Mouse (Mus musculus): Measurements from ENCODE around the gene Mylk3.
A peak's percentile ranks its signal among the peaks of the same experiment; 100 is the strongest.

- TF ChIP-seq CTCF (IDR thresholded peaks at IDR 0.05; ENCODE audit: low read depth) (peak; percentile 74), EP300 (optimal IDR thresholded peaks at IDR 0.05) (no peak)
These were observed 21.9 kb upstream of the Mylk3 start for GRCm38 (mm10) chr8:85408053-85408505.

All from stomach, postnatal 0 days (tissue).